Mouse (Mus musculus) embryonic fibroblast, embryonic 13.5 days (primary cell): ENCODE results near the gene Oxgr1. TPM values are rescaled to one million over a fixed set of nuclear protein-coding genes. Genes with fewer than 3 reads are reported as not detected.

ENCODE experiments used
- H3K27ac ChIP-seq: 2 replicates; pipeline ENCODE4 v1.5.1; 2012; ENCODE audit warnings: low read length, control low read depth, inconsistent platforms; ENCODE audit not compliant: insufficient read depth
- H3K4me1 ChIP-seq: 2 replicates; pipeline ENCODE4 v1.6.1; 2011; ENCODE audit warnings: low read length; ENCODE audit not compliant: control insufficient read depth, insufficient read depth
- H3K4me3 ChIP-seq: 2 replicates; pipeline ENCODE4 v1.5.1; 2011; ENCODE audit warnings: mild to moderate bottlenecking, control low read depth, low read length; ENCODE audit not compliant: insufficient read depth
- CTCF ChIP-seq: IDR thresholded peaks from 2 replicates; pipeline ENCODE4 v1.5.1; 2011; ENCODE audit warnings: mild to moderate bottlenecking, control low read depth, low read length, moderate library complexity, borderline replicate concordance; ENCODE audit not compliant: insufficient read depth
- POLR2A ChIP-seq: IDR thresholded peaks from 2 replicates; pipeline ENCODE4 v1.6.1; 2011; ENCODE audit warnings: low read depth, mild to moderate bottlenecking, control low read depth, low read length, moderate library complexity
- polyA plus RNA-seq: library from polyadenylated mRNA; stranded (reverse); fragments of >200 nt; gene quantifications from 2 replicates; pipeline ENCODE4 v1.2.4, GENCODE M21; 2011; ENCODE audit warnings: low read depth; ENCODE audit not compliant: missing spikeins, insufficient read length

The Oxgr1 gene
- polyA plus RNA-seq, 1 experiment: not detected

DNA sequence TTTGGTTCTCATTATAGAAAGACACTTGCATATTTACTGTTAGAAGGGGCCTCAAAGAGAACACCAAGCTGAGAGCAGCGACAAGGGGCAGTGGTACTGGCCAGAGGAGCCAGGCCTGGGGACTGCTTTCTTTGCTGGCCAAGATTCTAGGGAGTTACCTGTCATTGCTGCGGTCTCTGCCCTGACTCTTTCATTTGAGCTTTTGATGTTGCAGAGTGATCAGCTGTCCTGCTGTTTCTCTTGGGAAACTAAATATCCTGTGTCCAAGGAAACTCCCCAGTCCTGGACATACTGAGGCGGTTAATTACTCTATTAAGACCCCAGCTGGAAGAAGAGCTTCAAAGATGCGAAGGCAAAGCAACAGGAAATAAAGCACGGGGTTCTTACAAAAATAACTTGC lies 60.9 kb downstream of the Oxgr1 start:
- H3K27ac ChIP-seq: no peak overlapping the region
- no peak overlapping the region for H3K4me3 ChIP-seq
- no peak for TF ChIP-seq CTCF
- no peak for TF ChIP-seq POLR2A
- no peaks in the 10 kb centered on the region for H3K4me1 ChIP-seq

GRCm38 (mm10) chr14:119980698-119981235 lies 61.5 kb downstream of the Oxgr1 start:
- TF ChIP-seq CTCF (no peak), POLR2A (no peak)
- Histone ChIP-seq H3K27ac (no peak overlapping the region), H3K4me3 (no peak overlapping the region), H3K4me1 (no peaks in the 10 kb centered on the region)

Other genes with a start within 250 kb of the Oxgr1 start
- gene Mbnl2, start 233.2 kb upstream of the Oxgr1 start, polyA plus RNA-seq: 207 and 222 TPM in 2 replicates